Mouse (Mus musculus) liver, embryonic 16.5 days (tissue): ENCODE data around the gene 4933407L21Rik. TPM values are rescaled to one million over a fixed set of nuclear protein-coding genes. Genes with fewer than 3 reads are reported as not detected.

Experiments
- ATAC-seq: fragments of 200-750 bp; cut with Nextera tagmentation; 2 replicates; pipeline ENCODE4 v1.8.0; 2017; ENCODE audit warnings: low read depth, mild to moderate bottlenecking, moderate number of reproducible peaks, moderate library complexity
- H3K27ac ChIP-seq: fragments of 300-500 bp; sonication (generic); 2 replicates; pipeline ENCODE4 v1.5.1; 2014; ENCODE audit warnings: mild to moderate bottlenecking, low read length
- H3K27me3 ChIP-seq: fragments of 300-500 bp; sonication (generic); 2 replicates; pipeline ENCODE4 v1.6.1; 2014; ENCODE audit warnings: low read depth, low read length, mixed read lengths; ENCODE audit not compliant: control insufficient read depth, insufficient read depth
- H3K36me3 ChIP-seq: fragments of 300-500 bp; sonication (generic); 2 replicates; pipeline ENCODE4 v1.6.1; 2014; ENCODE audit warnings: mild to moderate bottlenecking; ENCODE audit not compliant: control insufficient read depth, insufficient read depth
- H3K4me1 ChIP-seq: fragments of 300-500 bp; sonication (generic); 2 replicates; pipeline ENCODE4 v1.6.1; 2014; ENCODE audit warnings: low read depth, low read length, mixed read lengths; ENCODE audit not compliant: control insufficient read depth
- H3K4me2 ChIP-seq: fragments of 300-500 bp; sonication (generic); 2 replicates; pipeline ENCODE4 v1.6.1; 2014; ENCODE audit warnings: low read depth, low read length, mixed read lengths
- H3K4me3 ChIP-seq: fragments of 300-500 bp; sonication (generic); 2 replicates; pipeline ENCODE4 v1.5.1; 2014; ENCODE audit warnings: low read depth, mild to moderate bottlenecking, low read length
- H3K9ac ChIP-seq: fragments of 300-500 bp; sonication (generic); 2 replicates; pipeline ENCODE4 v1.6.1; 2014; ENCODE audit warnings: low read depth, low read length
- H3K9me3 ChIP-seq: fragments of 300-500 bp; sonication (generic); replicated peaks from 2 replicates; pipeline ENCODE4 v1.6.1; 2016; ENCODE audit warnings: low read length; ENCODE audit not compliant: control insufficient read depth
- WGBS: fragments of 180-500 bp; shearing (Covaris S2); extraction: QIAGEN DNeasy Blood & Tissue Kit; methylation state at CpG from one replicate; pipeline ENCODE4 v1.1.7; 2014; ENCODE audit not compliant: insufficient replicate concordance; 5-methylcytosine and 5-hydroxymethylcytosine counted together
- polyA plus RNA-seq: library from polyadenylated mRNA; unstranded; fragments of >200 nt; fragmentation: Nextera tagmentation; extraction: Ambion mirVana; gene quantifications from 2 replicates; pipeline ENCODE4 v1.2.1, GENCODE M21; 2015

The 4933407L21Rik gene
- polyA plus RNA-seq: 0.13 TPM in 1 of 2 replicates, not detected in the other

GRCm38 (mm10) chr1:85928057-85928687, at the start of gene 4933407L21Rik:
Gene 4933407L21Rik, plus strand, starts transcription at chr1:85928483.
- H3K4me3 ChIP-seq: no peak within 1 kb of the TSS
- H3K27me3 ChIP-seq: no peaks in the 10 kb centered on the region
- 52% methylated on average over 4 of the region's 4 CpGs for WGBS
- no peaks in the 10 kb centered on the region for H3K9me3 ChIP-seq
- H3K36me3 ChIP-seq: no peaks in the 10 kb centered on the region
- no peaks in the 10 kb centered on the region for H3K4me1 ChIP-seq
- H3K27ac ChIP-seq: no peak within 1 kb of the TSS
- H3K9ac ChIP-seq: no peak within 1 kb of the TSS
- H3K4me2 ChIP-seq: no peak within 1 kb of the TSS
- ATAC-seq: no peak

DNA sequence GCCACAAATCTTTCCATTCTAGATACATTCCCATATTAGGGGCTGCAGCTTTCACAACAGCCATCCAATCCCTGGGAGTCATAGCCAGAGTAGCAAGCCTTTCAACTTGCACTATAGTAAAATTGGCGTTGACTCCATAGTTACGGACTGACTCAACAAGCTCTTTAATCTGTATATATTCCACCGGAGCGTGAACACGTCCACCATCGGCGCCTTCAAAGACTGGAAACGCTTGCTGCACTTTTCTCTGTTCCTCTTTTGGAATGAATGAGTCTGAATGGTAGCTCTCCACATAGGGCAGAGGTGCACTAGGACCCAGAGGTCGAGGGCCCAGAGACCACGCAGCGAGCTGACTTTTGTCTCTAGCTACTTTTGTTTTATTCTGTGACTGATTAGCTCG, 46.3 kb upstream of the 4933407L21Rik start:
- no peak for ATAC-seq
- no peak overlapping the region for H3K4me3 ChIP-seq
- H3K9ac ChIP-seq: no peak overlapping the region
- no peaks in the 10 kb centered on the region for H3K36me3 ChIP-seq
- 74% methylated on average over 12 of the region's 12 CpGs for WGBS
- no peaks in the 10 kb centered on the region for H3K4me1 ChIP-seq
- H3K9me3 ChIP-seq: no peaks in the 10 kb centered on the region; the same call in 1 of the 2 replicates
- no peaks in the 10 kb centered on the region for H3K27me3 ChIP-seq
- H3K4me2 ChIP-seq: no peak overlapping the region
- H3K27ac ChIP-seq: no peak overlapping the region

- 72% methylated on average over 7 of the region's 7 CpGs for WGBS
Measured at GRCm38 (mm10) chr1:85887221-85887620, 41.1 kb upstream of the 4933407L21Rik start.

GRCm38 (mm10) chr1:85894231-85894747, 34.0 kb upstream of the 4933407L21Rik start, which contains the start of gene Itm2c:
Gene Itm2c, plus strand, starts transcription at chr1:85894281.
- Histone ChIP-seq H3K9me3 (no peaks in the 10 kb centered on the region), H3K9ac (peak within 1 kb of the TSS; percentile 71), H3K4me2 (peak within 1 kb of the TSS; percentile 84), H3K27me3 (no peaks in the 10 kb centered on the region), H3K4me3 (peak within 1 kb of the TSS; percentile 76), H3K27ac (peak within 1 kb of the TSS; percentile 41), H3K36me3 (no peaks in the 10 kb centered on the region), H3K4me1 (peaks cover 30% of the 10 kb centered on the region)
- peak; percentile 64 for ATAC-seq
- WGBS: 2% methylated on average over 35 of the region's 35 CpGs

More at GRCm38 (mm10) chr1:85887221-85887620, 41.1 kb upstream of the 4933407L21Rik start:
- Histone ChIP-seq H3K36me3 (no peaks in the 10 kb centered on the region), H3K9ac (no peak overlapping the region), H3K4me3 (no peak overlapping the region), H3K4me1 (no peaks in the 10 kb centered on the region), H3K9me3 (no peaks in the 10 kb centered on the region; the same call in 1 of the 2 replicates), H3K4me2 (no peak overlapping the region), H3K27me3 (no peaks in the 10 kb centered on the region), H3K27ac (no peak overlapping the region)
- ATAC-seq: no peak

DNA sequence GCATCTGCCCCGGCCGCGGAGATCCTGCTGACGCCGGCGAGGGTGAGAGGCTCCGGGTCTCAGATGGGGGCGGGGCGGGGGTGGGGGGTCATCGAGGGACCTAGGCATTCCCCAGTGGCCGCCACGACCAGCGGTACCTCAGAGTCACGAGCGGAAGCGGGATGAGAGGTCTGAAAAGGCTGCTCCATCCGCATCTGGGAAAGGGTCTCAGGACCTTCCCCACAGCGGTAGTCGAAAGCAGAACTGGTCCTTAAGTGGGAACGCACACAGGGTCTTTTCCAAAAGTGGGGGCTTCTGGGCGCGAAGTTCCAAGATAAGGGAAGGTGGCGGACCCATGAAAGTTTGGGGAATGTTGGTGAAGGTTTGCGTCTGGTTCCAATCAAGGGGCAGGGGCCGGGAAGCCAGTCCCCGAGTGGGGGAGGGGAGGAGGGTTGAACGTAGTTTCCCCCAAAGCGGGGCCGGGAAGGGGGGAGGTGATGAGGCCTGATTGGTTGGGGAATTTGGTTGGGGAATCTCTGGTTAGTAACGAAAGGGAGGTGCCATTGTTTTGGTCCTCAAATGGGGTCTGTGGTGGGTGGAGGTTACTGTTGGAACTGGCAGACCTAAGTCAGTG, 33.4 kb upstream of the 4933407L21Rik start:
- Histone ChIP-seq H3K4me3 (peak overlapping the region; percentile 76), H3K9me3 (no peaks in the 10 kb centered on the region), H3K27me3 (no peaks in the 10 kb centered on the region), H3K9ac (peak overlapping the region; percentile 71), H3K4me1 (peaks cover 30% of the 10 kb centered on the region), H3K36me3 (no peaks in the 10 kb centered on the region), H3K4me2 (peak overlapping the region; percentile 84), H3K27ac (peak overlapping the region; percentile 41)
- ATAC-seq: 0 out of 2 replicates have a peak, but pooled peaks have one; percentile 5
- WGBS: 0% methylated on average over 30 of the region's 30 CpGs

GRCm38 (mm10) chr1:85895391-85895837, 32.9 kb upstream of the 4933407L21Rik start:
- Histone ChIP-seq H3K4me1 (peaks cover 35% of the 10 kb centered on the region), H3K27me3 (no peaks in the 10 kb centered on the region), H3K4me2 (peak overlapping the region; percentile 84), H3K9me3 (no peaks in the 10 kb centered on the region), H3K4me3 (peak overlapping the region; percentile 76), H3K9ac (peak overlapping the region; percentile 71), H3K36me3 (no peaks in the 10 kb centered on the region), H3K27ac (peak overlapping the region; percentile 41)
- ATAC-seq: peak; percentile 59
- 6% methylated on average over 15 of the region's 15 CpGs for whole genome bisulfite sequencing

DNA sequence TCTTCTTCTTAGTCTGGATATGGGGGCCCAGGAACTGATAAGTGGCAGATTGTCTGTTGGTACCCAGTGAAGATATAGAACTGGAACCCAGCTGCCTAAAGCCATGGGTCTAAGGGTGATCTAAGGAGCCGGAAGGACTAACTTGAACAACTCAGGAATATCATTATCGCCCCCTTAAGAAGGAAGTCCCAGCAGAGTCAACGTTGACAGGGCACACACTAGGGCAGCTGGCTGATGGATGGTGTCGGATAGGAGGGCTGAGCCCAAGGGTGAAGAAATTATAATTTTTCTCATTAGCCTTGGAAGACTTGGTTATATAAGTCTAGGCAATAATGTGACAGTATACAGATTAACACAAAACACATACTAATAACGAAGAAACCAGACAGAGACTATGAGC, 32.2 kb upstream of the 4933407L21Rik start:
- H3K36me3 ChIP-seq: no peaks in the 10 kb centered on the region
- H3K9ac ChIP-seq: no peak overlapping the region
- H3K27ac ChIP-seq: 0 out of 2 replicates have a peak overlapping the region, but pooled peaks have one; percentile 3
- H3K4me3 ChIP-seq: no peak overlapping the region
- H3K27me3 ChIP-seq: no peaks in the 10 kb centered on the region
- H3K4me2 ChIP-seq: peak overlapping the region; percentile 84
- peaks cover 38% of the 10 kb centered on the region for H3K4me1 ChIP-seq
- no peak for ATAC-seq
- 65% methylated on average over 5 of the region's 5 CpGs for WGBS
- H3K9me3 ChIP-seq: no peaks in the 10 kb centered on the region

DNA sequence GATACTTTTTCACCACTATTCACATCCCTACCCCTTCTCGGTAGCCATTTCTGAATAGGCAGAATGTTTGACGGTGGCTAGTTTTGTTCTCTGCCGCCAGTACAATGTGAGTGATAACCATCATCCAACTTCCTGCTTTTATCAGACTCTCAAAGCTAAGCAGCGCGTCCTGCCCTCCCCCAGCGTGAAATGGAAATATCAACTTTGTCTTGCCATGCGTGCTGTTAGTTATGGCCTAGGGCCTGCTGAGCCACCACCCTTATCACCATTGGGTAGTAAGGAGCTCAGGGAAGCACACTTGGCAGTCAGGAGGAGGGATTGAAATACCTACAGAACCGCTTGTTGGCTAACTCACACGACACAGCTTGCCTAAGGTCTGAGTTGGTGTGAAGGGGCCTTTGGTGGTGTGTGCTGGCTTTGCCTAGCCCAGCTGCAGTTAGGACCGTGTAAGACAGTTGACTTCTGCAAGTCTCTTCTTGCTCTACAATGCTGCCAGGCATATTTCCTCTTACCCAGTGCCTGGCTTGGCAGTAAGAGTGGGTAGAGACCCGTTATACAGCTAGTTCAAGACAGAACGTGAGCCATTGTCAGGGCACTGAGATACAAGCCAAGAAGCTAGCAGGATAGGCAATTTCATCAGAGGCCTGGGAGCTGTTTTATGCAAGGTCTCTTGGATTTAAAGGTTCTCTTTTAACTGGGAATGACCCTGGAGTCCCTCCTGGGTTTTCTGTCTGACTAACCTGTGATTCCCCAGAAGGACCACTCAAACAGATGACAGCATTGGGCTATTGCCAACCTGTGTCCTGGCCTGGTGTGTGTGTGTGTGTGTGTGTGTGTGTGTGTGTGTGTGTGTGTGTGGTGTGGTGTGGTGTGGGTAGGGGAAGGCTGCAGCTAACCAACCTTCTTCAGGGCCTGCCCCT, 31.2 kb upstream of the 4933407L21Rik start:
- no peaks in the 10 kb centered on the region for H3K27me3 ChIP-seq
- H3K27ac ChIP-seq: no peak overlapping the region
- no peaks in the 10 kb centered on the region for H3K36me3 ChIP-seq
- H3K9ac ChIP-seq: no peak overlapping the region
- peak overlapping the region; percentile 24 for H3K4me2 ChIP-seq
- 22% methylated on average over 12 of the region's 12 CpGs for WGBS
- H3K9me3 ChIP-seq: no peaks in the 10 kb centered on the region
- H3K4me3 ChIP-seq: no peak overlapping the region
- no peak for ATAC-seq
- H3K4me1 ChIP-seq: peaks cover 46% of the 10 kb centered on the region
